ENCODE assay signal across 8 mouse cellular contexts in the genomic region with DNA sequence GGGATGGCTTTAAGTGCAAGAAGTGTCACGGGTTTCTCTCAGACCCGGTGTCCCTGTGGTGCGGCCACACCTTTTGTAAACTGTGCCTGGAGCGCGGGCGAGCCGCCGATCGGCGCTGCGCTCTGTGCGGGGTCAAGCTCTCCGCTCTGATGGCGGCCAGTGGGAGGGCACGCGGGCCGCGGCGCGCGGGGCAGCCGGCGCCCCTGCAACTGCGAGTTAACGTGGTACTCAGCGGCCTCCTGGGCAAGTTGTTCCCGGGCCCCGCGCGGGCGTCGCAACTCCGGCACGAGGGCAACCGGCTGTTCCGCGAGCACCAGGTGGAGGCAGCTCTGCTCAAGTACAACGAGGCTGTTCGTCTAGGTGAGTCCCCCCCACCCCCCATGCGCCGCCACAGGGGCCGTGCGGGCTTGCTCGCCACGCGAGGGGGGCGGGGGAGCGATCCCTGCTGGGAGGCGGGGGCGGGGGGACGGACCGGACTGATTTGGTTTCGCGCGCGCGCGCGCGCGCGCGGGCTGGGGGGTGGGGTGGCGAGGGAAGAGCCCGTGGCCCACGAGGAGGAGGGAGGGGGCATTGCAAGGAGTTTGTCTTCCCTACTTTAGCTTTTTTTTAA. TPM values are rescaled to one million over a fixed set of nuclear protein-coding genes. Genes with fewer than 3 reads are reported as not detected.
DNase-seq lines count a peak whose midpoint lies in the region; ATAC-seq lines count a peak whose summit lies in the region.

No protein-coding gene starts in this region.

- no peaks in the 10 kb centered on the region for H3K36me3 ChIP-seq in embryonic facial prominence, embryonic 13.5 days
- H3K36me3 ChIP-seq in hindbrain, embryonic 11.5 days (ENCODE audit: control insufficient read depth, insufficient read depth, low read length) = no peaks in the 10 kb centered on the region
- H3K36me3 ChIP-seq in limb, embryonic 12.5 days = no peaks in the 10 kb centered on the region
- H3K36me3 ChIP-seq in midbrain, embryonic 14.5 days (ENCODE audit: control insufficient read depth, insufficient read depth, low read length) = no peaks in the 10 kb centered on the region

- H3K27ac ChIP-seq in embryonic facial prominence, embryonic 13.5 days = no peak overlapping the region
- no peak overlapping the region for H3K27ac ChIP-seq in hindbrain, embryonic 11.5 days (ENCODE audit: low read depth, low read length)
- no peak overlapping the region for H3K27ac ChIP-seq in limb, embryonic 12.5 days
- no peak overlapping the region for H3K27ac ChIP-seq in midbrain, embryonic 14.5 days (replicated peaks; ENCODE audit: low read depth, low read length)

- peak; percentile 7 to 36 for DNase-seq in left cerebral cortex, postnatal 36 days (ENCODE audit: low spot score in 2 of 2)
- no peak for DNase-seq in left cerebral cortex, adult 11 months (ENCODE audit: low spot score)
- peak; percentile 37 for DNase-seq in adrenal gland, postnatal 10 days
- no peak for DNase-seq in hindbrain, embryonic 11.5 days (ENCODE audit: low spot score)
- DNase-seq in midbrain, embryonic 14.5 days = peak; percentile 33
- DNase-seq in adipocyte (ENCODE audit: low spot score) = no peak

- H3K9ac ChIP-seq in embryonic facial prominence, embryonic 13.5 days = peak overlapping the region; percentile 49
- H3K9ac ChIP-seq in hindbrain, embryonic 11.5 days (ENCODE audit: low read depth, low read length) = peak overlapping the region; percentile 11; the same call in 1 of the 2 replicates
- no peak overlapping the region for H3K9ac ChIP-seq in limb, embryonic 12.5 days (replicated peaks)
- peak overlapping the region; percentile 31; the same call in 1 of the 2 replicates for H3K9ac ChIP-seq in midbrain, embryonic 14.5 days (replicated peaks; ENCODE audit: low read length)

- peak overlapping the region; percentile 46 for H3K4me3 ChIP-seq in embryonic facial prominence, embryonic 13.5 days
- peak overlapping the region; percentile 42 for H3K4me3 ChIP-seq in hindbrain, embryonic 11.5 days (ENCODE audit: low read depth, low read length)
- H3K4me3 ChIP-seq in limb, embryonic 12.5 days (replicated peaks) = peak overlapping the region; percentile 45
- H3K4me3 ChIP-seq in midbrain, embryonic 14.5 days (replicated peaks; ENCODE audit: low read depth, low read length) = peak overlapping the region; percentile 43

- intact Hi-C loops in left cerebral cortex, postnatal 36 days (cut with DNase I) = loop anchor here (2.0 kb wide), 1 partner anchor 102 kb away; no protein-coding TSS in a partner anchor

- ATAC-seq in embryonic facial prominence, embryonic 13.5 days (ENCODE audit: insufficient number of reproducible peaks, insufficient read depth, low FRiP score, low TSS enrichment, low read depth) = no peak
- peak; percentile 39; the same call in 1 of the 2 replicates for ATAC-seq in hindbrain, embryonic 11.5 days (ENCODE audit: low FRiP score)
- ATAC-seq in limb, embryonic 12.5 days (ENCODE audit: insufficient number of reproducible peaks, insufficient read depth, low FRiP score, low TSS enrichment, low read depth) = no peak; the same call in 1 of the 2 replicates
- peak; percentile 44 for ATAC-seq in midbrain, embryonic 14.5 days (ENCODE audit: low FRiP score, low TSS enrichment)

- H3K4me1 ChIP-seq in embryonic facial prominence, embryonic 13.5 days = no peaks in the 10 kb centered on the region
- no peaks in the 10 kb centered on the region for H3K4me1 ChIP-seq in hindbrain, embryonic 11.5 days (replicated peaks; ENCODE audit: control insufficient read depth, insufficient read depth, low read length)
- H3K4me1 ChIP-seq in limb, embryonic 12.5 days (replicated peaks) = no peaks in the 10 kb centered on the region
- no peaks in the 10 kb centered on the region; the same call in 1 of the 2 replicates for H3K4me1 ChIP-seq in midbrain, embryonic 14.5 days (ENCODE audit: control insufficient read depth, insufficient read depth, low read length)

- H3K4me2 ChIP-seq in embryonic facial prominence, embryonic 13.5 days = peak overlapping the region; percentile 76
- H3K4me2 ChIP-seq in hindbrain, embryonic 11.5 days (replicated peaks; ENCODE audit: low read depth, low read length) = peak overlapping the region; percentile 77
- peak overlapping the region; percentile 79 for H3K4me2 ChIP-seq in limb, embryonic 12.5 days
- H3K4me2 ChIP-seq in midbrain, embryonic 14.5 days (ENCODE audit: low read length) = peak overlapping the region; percentile 81

- WGBS in embryonic facial prominence, embryonic 13.5 days = 21% methylated on average over 53 of the region's 66 CpGs
- WGBS in hindbrain, embryonic 11.5 days = 5% methylated on average over 28 of the region's 66 CpGs
- WGBS in limb, embryonic 12.5 days = 17% methylated on average over 43 of the region's 66 CpGs
- WGBS in midbrain, embryonic 14.5 days = 29% methylated on average over 61 of the region's 66 CpGs

- H3K9me3 ChIP-seq in embryonic facial prominence, embryonic 13.5 days = no peaks in the 10 kb centered on the region
- no peaks in the 10 kb centered on the region for H3K9me3 ChIP-seq in hindbrain, embryonic 11.5 days (ENCODE audit: control insufficient read depth, low read length)
- no peaks in the 10 kb centered on the region for H3K9me3 ChIP-seq in limb, embryonic 12.5 days
- no peaks in the 10 kb centered on the region for H3K9me3 ChIP-seq in midbrain, embryonic 14.5 days (ENCODE audit: control insufficient read depth, low read length)

- H3K27me3 ChIP-seq in embryonic facial prominence, embryonic 13.5 days = peaks cover 65% of the 10 kb centered on the region
- peaks cover 6% of the 10 kb centered on the region for H3K27me3 ChIP-seq in hindbrain, embryonic 11.5 days (ENCODE audit: control insufficient read depth, insufficient read depth, low read length)
- peaks cover 61% of the 10 kb centered on the region for H3K27me3 ChIP-seq in limb, embryonic 12.5 days
- H3K27me3 ChIP-seq in midbrain, embryonic 14.5 days (ENCODE audit: control insufficient read depth, insufficient read depth, low read length) = no peaks in the 10 kb centered on the region

RNA-seq across cellular contexts. Expression of a gene that starts 1.0 kb away (rescaled TPM):
- total RNA-seq in left cerebral cortex, postnatal 36 days (2021) = 10 to 100 TPM; 10.7 to 20.1 TPM
- total RNA-seq in adrenal gland, postnatal 10 days (2021) = 1 to 10 TPM; 4.9 to 5.8 TPM
- polyA plus RNA-seq in embryonic facial prominence, embryonic 13.5 days (2015; fragmentation: Nextera tagmentation; extraction: Ambion mirVana) = 0.45 and 0.63 TPM in 2 replicates
- 1.2 and 1.3 TPM in 2 replicates for polyA plus RNA-seq in hindbrain, embryonic 11.5 days (2014; fragmentation: Nextera tagmentation; extraction: Ambion mirVana)
- 0.31 TPM in 1 of 2 replicates, not detected in the other for polyA plus RNA-seq in limb, embryonic 12.5 days (2016; fragmentation: Nextera tagmentation; extraction: Ambion mirVana)
- polyA plus RNA-seq in midbrain, embryonic 14.5 days (2014; fragmentation: Nextera tagmentation; extraction: Ambion mirVana) = 0.40 and 1.0 TPM in 2 replicates

Comparison
In these comparisons a context has a peak if more than half of its experiments do, and no peak if none do; other contexts are left out.
1. DNase-seq: peak in left cerebral cortex, postnatal 36 days (2 of 2), adrenal gland, postnatal 10 days (single experiment) and midbrain, embryonic 14.5 days (single experiment); none in left cerebral cortex, adult 11 months (single experiment), hindbrain, embryonic 11.5 days (single experiment) and adipocyte (single experiment).
2. ATAC-seq: peak in hindbrain, embryonic 11.5 days (single experiment) and midbrain, embryonic 14.5 days (single experiment); none in embryonic facial prominence, embryonic 13.5 days (single experiment) and limb, embryonic 12.5 days (single experiment).
3. Peak in every context shown above with its lines, with median percentiles within 50 percentile points of each other: H3K4me2 ChIP-seq and H3K4me3 ChIP-seq.